Mouse (Mus musculus): ENCODE measurements around the gene Olfr727. TPM values are rescaled to one million over a fixed set of nuclear protein-coding genes. Genes with fewer than 3 reads are reported as not detected.

The Olfr727 gene
- polyA plus RNA-seq (2015; fragmentation: Nextera tagmentation; extraction: Ambion mirVana): not detected in 2 replicates

DNA sequence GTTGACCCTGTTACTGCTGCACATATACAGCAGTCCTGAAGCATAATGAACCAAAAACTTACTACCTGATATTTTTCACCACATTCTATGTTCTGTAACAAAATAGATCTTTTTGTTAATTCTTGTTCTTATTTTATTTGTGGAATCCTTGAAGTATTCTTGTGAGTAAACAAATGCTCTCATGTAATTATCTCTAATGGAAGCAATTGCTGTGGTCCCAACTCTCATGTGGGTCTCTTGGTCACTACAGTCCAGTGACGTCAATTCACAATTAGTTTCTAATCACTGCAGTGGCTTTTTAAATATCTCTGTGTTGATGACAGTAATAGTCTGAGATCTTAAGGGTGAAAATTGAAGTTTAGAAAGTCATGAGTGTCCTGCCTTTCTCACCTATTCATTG is at the start of gene Olfr727:
Olfr727 (plus strand) TSS at position 301 of the 400 bp plus-strand sequence.
- no peaks in the 10 kb centered on the region for H3K36me3 ChIP-seq
- H3K4me2 ChIP-seq: no peak within 1 kb of the TSS
- no peaks in the 10 kb centered on the region for H3K27me3 ChIP-seq
- no peaks in the 10 kb centered on the region for H3K4me1 ChIP-seq (replicated peaks)
- no peak within 1 kb of the TSS for H3K27ac ChIP-seq
- H3K9me3 ChIP-seq (replicated peaks): no peaks in the 10 kb centered on the region
- H3K4me3 ChIP-seq: no peak within 1 kb of the TSS
- 87% methylated on average over 1 of the region's 1 CpGs for WGBS
- no peak for ATAC-seq (replicated peaks; ENCODE audit: insufficient number of reproducible peaks, insufficient read depth, low FRiP score, low read depth)
- no peak within 1 kb of the TSS for H3K9ac ChIP-seq

DNA sequence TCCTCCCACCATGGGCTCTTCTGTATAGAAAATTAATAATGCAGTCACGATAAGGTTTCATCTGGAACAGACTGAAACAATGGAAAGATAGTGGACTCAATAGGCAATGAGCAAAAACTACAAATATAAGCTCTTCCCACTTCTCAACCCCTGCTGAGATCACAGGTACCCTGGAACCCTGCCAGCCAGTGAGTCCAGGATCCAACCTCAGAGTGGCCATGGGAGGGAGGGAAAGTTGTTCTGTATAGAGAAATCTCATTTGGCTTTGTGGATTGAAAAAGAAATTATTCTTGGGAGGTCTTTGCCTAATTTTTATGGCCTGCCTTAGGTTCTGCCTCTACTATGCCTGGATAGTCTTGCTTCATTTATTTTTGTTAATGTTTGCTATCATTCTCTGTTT is 32.1 kb upstream of the Olfr727 start, which contains the start of gene Olfr726:
Olfr726 (minus strand) TSS at position 101 of the 400 bp plus-strand sequence.
- Histone ChIP-seq H3K27ac (no peak within 1 kb of the TSS), H3K36me3 (no peaks in the 10 kb centered on the region), H3K27me3 (no peaks in the 10 kb centered on the region), H3K9me3 (replicated peaks) (no peaks in the 10 kb centered on the region), H3K9ac (no peak within 1 kb of the TSS), H3K4me2 (no peak within 1 kb of the TSS), H3K4me1 (replicated peaks) (no peaks in the 10 kb centered on the region), H3K4me3 (no peak within 1 kb of the TSS)
- WGBS: 67% methylated on average over 1 of the region's 1 CpGs
- ATAC-seq (replicated peaks; ENCODE audit: insufficient number of reproducible peaks, insufficient read depth, low FRiP score, low read depth): no peak

DNA sequence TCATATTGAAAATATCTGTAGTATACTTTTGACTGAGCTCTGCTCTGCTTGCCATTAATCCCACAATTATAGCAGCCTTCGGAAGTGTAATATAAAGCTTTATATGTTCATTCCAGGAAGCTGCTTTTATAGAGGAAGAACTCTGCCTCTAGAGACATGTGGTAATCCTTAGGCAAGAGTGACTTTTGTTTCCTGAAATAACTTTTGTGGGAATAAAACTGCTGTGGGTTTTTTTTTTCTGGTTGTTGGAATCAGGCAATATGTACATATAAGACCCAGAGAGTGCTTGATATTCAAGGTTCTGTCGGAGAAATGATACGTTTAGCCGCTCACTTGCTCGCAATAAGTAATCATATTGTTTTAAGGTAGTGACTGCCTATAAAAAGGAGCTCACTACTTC is 19.6 kb downstream of the Olfr727 start, which contains the start of gene Olfr728:
Olfr728 (minus strand) TSS at position 101 of the 400 bp plus-strand sequence.
- ATAC-seq (replicated peaks; ENCODE audit: insufficient number of reproducible peaks, insufficient read depth, low FRiP score, low read depth): no peak

DNA sequence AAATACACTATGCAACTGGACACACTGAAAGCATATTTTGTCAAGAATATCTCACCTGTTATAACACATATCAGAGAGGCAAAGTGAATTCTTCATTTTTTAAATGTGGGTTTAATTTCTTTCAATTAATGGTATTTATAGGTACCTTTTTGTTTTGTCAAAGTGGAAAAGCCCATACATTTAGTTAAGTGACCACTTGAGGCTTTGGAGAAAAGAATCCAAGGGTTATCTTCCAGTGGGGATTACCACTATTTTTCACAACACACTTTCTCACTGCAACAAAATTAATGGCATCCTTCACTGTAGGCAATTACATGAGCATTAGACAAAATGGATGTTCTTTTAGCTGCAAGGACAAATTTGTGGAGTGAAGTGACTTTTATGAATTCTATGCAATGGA is 29.8 kb downstream of the Olfr727 start, which contains the start of gene Olfr729:
Olfr729 (minus strand) TSS at position 101 of the 400 bp plus-strand sequence.
- Histone ChIP-seq H3K27me3 (no peaks in the 10 kb centered on the region), H3K9ac (no peak within 1 kb of the TSS), H3K4me2 (no peak within 1 kb of the TSS), H3K4me3 (no peak within 1 kb of the TSS), H3K27ac (no peak within 1 kb of the TSS), H3K9me3 (replicated peaks) (no peaks in the 10 kb centered on the region), H3K4me1 (replicated peaks) (no peaks in the 10 kb centered on the region), H3K36me3 (no peaks in the 10 kb centered on the region)
- no peak for ATAC-seq (replicated peaks; ENCODE audit: insufficient number of reproducible peaks, insufficient read depth, low FRiP score, low read depth)

More for the DNA sequence above, 19.6 kb downstream of the Olfr727 start, which contains the start of gene Olfr728:
- no peak within 1 kb of the TSS for H3K4me3 ChIP-seq
- H3K27me3 ChIP-seq: no peaks in the 10 kb centered on the region
- H3K27ac ChIP-seq: no peak within 1 kb of the TSS
- H3K36me3 ChIP-seq: no peaks in the 10 kb centered on the region
- WGBS: 82% methylated on average over 5 of the region's 5 CpGs
- no peaks in the 10 kb centered on the region for H3K9me3 ChIP-seq (replicated peaks)
- no peak within 1 kb of the TSS for H3K9ac ChIP-seq
- H3K4me2 ChIP-seq: no peak within 1 kb of the TSS
- H3K4me1 ChIP-seq (replicated peaks): no peaks in the 10 kb centered on the region

Other genes starting within 250 kb of the Olfr727 start
- not detected in 2 replicates for gene Olfr722, start 221.2 kb upstream of the Olfr727 start, polyA plus RNA-seq (2015; fragmentation: Nextera tagmentation; extraction: Ambion mirVana)
- gene Olfr723, start 191.4 kb upstream of the Olfr727 start, polyA plus RNA-seq (2015; fragmentation: Nextera tagmentation; extraction: Ambion mirVana): not detected in 2 replicates
- gene Olfr724, start 159.9 kb upstream of the Olfr727 start, polyA plus RNA-seq (2015; fragmentation: Nextera tagmentation; extraction: Ambion mirVana): not detected in 2 replicates
- not detected in 2 replicates for gene Olfr725, start 82.8 kb upstream of the Olfr727 start, polyA plus RNA-seq (2015; fragmentation: Nextera tagmentation; extraction: Ambion mirVana)
- not detected in 2 replicates for gene Olfr726, start 32.2 kb upstream of the Olfr727 start, polyA plus RNA-seq (2015; fragmentation: Nextera tagmentation; extraction: Ambion mirVana)
- not detected in 2 replicates for gene Olfr728, start 19.5 kb downstream of the Olfr727 start, polyA plus RNA-seq (2015; fragmentation: Nextera tagmentation; extraction: Ambion mirVana)
- not detected in 2 replicates for gene Olfr729, start 29.7 kb downstream of the Olfr727 start, polyA plus RNA-seq (2015; fragmentation: Nextera tagmentation; extraction: Ambion mirVana)
- gene Olfr730, start 65.0 kb downstream of the Olfr727 start, polyA plus RNA-seq (2015; fragmentation: Nextera tagmentation; extraction: Ambion mirVana): not detected in 2 replicates
- not detected in 2 replicates for gene Olfr731, start 118.7 kb downstream of the Olfr727 start, polyA plus RNA-seq (2015; fragmentation: Nextera tagmentation; extraction: Ambion mirVana)
- not detected in 2 replicates for gene Olfr732, start 161.0 kb downstream of the Olfr727 start, polyA plus RNA-seq (2015; fragmentation: Nextera tagmentation; extraction: Ambion mirVana)
- gene Olfr733, start 178.3 kb downstream of the Olfr727 start, polyA plus RNA-seq (2015; fragmentation: Nextera tagmentation; extraction: Ambion mirVana): not detected in 2 replicates
- gene Olfr734, start 203.6 kb downstream of the Olfr727 start, polyA plus RNA-seq (2015; fragmentation: Nextera tagmentation; extraction: Ambion mirVana): not detected in 2 replicates
- not detected in 2 replicates for gene Olfr735, start 225.7 kb downstream of the Olfr727 start, polyA plus RNA-seq (2015; fragmentation: Nextera tagmentation; extraction: Ambion mirVana)
- gene Tlr11, start 234.7 kb downstream of the Olfr727 start, polyA plus RNA-seq (2015; fragmentation: Nextera tagmentation; extraction: Ambion mirVana): 0.05 TPM in 1 of 2 replicates, not detected in the other

Measured in heart, embryonic 15.5 days (tissue).